Mouse (Mus musculus): ENCODE results near the gene Rsad2.
"Not testable (repeated sequence)": the region's sequence is repeated elsewhere in the genome, so short reads cannot be mapped to it uniquely, and the experiment has no call there.

Rsad2 gene

DNA sequence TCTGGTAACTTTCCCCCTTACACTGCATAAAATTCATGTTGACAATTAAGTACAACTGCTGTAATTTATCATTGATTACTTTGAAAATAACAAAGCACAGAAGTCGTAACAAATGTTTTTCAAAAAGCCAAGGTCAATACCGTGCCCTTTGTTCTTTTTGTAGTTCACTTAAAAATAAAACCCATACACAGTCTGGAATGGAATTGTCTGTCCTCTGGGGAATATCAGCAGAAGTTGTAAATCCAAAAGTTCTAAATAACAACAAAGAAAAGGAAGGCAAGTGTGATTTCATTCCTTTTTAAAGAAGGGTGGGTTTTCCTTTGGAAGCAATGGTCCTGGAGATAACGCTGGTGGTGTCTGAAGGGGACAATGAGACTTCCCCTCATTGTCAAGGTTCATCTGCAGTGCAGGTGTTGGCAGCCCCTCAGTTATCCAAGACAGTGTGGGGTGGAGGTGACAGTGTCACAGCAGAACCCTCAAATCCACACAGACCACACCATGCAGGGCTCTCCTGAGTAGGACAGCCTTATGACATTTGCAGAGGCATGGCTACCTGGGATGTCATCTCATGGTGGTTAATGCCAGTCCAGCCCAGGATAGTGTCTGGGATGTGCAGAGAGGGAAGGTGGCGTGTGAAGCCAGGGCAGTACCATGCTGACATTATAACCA is 9.7 kb downstream of the Rsad2 start:
- DNase-seq (ENCODE audit: low spot score in 2 of 2): no peak

- no peak for DNase-seq (ENCODE audit: low spot score in 2 of 2)
Observed at GRCm38 (mm10) chr12:26444511-26444910, 11.7 kb downstream of the Rsad2 start.

DNA sequence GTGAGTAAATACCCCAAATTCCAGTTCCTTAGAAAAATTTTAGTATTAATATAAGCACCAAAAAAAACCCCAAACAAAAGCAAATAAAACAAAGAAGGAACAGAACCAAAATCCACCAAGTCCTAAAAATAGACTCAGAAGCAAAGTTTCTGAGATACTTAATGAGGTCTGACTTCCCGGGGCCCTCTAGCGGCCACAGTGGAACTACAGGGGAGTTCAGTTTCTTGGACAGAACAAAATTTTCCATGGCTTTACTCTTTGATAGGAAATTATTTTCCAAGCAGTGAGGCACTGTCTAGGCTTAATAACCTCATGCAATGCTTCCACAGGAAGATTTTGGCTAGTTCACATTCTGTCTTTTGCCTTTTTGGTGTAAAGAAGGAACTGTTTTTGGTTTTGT is 12.2 kb downstream of the Rsad2 start:
- peak; percentile 56 to 75 for DNase-seq (ENCODE audit: low spot score in 2 of 2)

DNA sequence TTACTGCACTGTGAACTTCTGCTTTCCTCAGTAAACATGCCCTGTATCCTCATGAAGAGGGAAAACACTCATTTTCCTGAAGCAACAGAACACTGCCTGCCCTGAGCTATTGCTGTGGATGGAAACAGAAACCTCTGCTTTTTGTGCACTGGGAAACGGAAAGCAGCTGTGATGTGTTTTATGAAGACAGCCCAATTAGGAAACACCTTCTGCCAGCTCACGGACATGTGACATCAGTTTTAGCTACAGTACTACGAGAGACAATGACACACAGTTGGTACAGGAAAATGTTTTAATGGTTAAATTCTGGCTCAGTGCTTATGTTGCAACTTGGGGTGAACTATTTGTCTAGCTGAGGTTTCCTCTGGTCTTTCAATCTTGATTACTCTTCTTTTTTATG is 16.9 kb downstream of the Rsad2 start:
- DNase-seq (ENCODE audit: low spot score in 2 of 2): no peak

GRCm38 (mm10) chr12:26437950-26438349 is 18.3 kb downstream of the Rsad2 start:
- no peak for DNase-seq (ENCODE audit: low spot score in 2 of 2)

DNA sequence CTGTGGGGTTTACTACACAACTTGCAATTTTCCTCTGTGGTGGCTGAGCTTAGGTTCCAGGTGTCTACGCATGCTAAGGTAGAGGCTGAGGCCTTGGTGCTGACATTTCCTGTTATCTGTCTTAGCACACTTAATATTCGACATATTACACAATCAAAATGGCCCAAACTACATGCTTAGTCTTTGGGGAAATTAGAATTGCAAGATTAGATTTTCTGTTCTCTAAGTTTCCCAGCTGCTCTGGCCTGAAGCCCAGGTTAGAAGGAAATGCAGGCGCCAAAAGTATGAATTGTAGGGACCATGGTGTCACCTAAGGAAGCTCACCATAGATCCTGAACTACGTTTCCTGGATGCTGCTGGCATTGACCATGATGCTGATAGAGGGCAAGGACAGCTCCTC is 19.9 kb downstream of the Rsad2 start:
- no peak for DNase-seq (ENCODE audit: low spot score in 2 of 2)

DNA sequence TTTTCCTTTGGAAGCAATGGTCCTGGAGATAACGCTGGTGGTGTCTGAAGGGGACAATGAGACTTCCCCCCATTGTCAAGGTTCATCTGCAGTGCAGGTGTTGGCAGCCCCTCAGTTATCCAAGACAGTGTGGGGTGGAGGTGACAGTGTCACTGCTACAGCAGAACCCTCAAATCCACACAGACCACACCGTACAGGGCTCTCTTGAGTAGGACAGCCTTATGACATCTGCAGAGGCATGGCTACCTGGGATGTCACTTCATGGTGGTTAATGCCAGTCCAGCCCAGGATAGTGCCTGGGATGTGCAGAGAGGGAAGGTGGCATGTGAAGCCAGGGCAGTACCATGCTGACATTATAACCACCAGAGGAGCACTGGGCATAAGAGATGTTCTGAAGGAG is 27.5 kb downstream of the Rsad2 start:
- not testable (repeated sequence) for DNase-seq (ENCODE audit: low spot score in 2 of 2)

DNA sequence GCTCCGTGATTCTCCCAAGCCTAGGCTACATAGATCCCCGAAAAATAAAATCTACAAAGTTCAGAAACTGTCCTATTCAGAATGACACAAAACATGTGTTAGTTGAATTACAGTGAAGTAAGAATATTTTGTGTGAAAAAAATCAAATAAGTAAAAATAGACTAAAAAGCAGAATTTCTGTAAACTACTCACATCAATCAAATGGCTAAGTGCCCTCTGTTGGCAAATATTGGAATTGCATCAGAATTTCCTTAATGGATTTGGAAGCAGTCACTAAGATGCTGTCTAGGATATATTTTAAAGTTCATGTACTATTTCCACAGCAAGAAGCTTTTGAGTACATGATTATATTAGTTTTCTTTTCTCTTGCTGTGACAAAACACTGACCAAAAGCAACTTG is 31.4 kb downstream of the Rsad2 start:
- DNase-seq (ENCODE audit: low spot score in 2 of 2): no peak

GRCm38 (mm10) chr12:26418322-26418721 is 37.9 kb downstream of the Rsad2 start:
- DNase-seq (ENCODE audit: low spot score in 2 of 2): no peak

DNA sequence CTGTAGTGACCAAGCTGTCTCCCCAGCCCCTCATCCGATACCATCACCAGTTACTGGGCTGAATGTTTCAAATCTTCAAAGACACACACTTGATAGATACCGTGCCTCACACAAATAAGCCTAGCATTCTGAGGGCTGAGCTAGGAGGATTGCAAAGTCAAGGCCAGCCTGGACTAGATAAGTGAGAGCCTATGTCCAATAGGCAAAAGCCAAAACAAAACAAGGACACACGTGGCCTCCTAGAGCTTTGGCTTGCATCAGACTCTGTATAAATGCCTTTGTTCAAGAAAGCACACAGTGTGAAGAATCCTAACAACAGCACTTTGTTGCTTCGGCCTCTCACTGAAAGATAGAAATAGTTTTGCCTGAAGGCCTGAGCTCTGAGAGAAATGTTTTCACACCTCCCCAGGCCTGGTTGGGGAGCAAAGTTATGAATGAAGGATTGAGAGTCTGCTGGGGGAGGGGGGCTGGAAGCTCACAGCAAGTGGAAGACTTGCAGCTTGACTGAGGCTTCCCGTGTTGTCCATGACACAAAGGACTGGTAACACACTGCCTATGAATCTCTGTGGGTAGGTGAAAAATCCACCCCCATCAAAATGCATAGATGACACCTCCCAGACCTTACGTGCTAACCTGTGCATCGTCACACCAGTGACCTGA is 39.5 kb downstream of the Rsad2 start:
- DNase-seq (ENCODE audit: low spot score in 2 of 2): no peak

DNA sequence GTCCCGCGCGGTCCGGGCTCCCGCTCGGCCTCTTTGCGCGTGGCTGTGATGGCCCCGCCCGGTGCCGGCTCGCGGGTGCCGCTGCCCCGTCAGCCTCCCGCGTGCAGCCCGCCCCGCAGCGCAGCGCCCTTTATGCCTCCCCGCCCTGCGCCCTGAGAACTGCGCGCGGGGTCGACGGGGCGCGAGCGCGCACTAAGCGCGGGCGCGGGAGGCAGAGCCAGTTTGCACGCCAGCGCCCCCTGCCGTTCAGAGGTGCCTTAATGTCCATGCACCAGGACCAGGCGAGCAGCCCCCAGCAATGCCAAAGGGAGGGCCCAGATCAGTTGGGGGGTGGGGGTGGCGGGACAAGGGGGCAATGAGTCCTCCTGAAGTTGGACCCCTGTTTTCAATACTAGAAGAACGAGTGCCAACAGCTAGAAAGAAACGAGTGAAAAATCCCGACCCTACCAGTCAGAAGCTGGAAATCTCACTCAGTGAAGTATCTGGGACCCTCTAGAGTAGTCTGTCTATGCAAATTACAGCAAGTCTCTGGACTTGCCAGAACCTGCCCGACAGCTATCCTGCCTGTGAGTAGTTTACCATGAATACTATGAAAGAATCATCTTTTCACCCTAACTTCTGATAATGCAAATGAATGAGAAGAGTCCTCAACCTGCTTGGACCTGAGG is 41.0 kb downstream of the Rsad2 start, which contains the start of gene Rnf144a:
Gene Rnf144a, minus strand, starts transcription at position 151 of the 668 bp plus-strand sequence.
- peak; percentile 97 for DNase-seq (ENCODE audit: low spot score in 2 of 2)

DNA sequence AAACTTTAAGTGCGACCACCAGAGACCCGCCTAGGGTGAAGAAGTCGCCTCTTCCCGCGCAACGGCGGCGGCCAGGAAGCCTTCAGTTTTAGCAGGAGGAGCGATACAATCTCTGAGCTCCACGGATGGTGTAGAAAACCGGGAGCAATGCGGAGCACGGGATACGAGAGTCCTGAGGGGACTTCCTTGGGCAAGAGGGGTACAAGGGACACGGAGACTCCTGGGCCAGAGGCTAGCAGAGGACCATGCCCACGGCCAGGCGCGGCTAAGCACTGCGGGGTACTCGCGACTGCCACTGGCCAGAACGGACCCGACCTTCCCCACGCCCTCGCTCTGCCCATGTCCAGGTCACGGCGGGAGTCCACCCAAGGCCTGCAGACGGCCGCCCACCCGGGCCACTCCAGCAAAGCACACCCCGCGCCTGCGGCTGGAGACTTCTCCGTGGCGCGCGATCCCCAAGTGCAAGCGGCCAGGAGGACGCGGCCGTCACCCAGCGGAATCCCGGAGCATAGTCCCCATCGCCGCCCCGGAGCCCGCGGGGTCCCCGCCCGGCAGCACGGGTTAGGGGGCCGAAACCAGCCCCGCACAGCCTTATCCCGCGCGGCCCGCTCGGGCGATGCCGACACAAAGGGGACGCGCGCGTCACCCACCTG is 41.7 kb downstream of the Rsad2 start:
- peak in 1 of 2 experiments; percentile 43 for DNase-seq (ENCODE audit: low spot score in 2 of 2)

DNA sequence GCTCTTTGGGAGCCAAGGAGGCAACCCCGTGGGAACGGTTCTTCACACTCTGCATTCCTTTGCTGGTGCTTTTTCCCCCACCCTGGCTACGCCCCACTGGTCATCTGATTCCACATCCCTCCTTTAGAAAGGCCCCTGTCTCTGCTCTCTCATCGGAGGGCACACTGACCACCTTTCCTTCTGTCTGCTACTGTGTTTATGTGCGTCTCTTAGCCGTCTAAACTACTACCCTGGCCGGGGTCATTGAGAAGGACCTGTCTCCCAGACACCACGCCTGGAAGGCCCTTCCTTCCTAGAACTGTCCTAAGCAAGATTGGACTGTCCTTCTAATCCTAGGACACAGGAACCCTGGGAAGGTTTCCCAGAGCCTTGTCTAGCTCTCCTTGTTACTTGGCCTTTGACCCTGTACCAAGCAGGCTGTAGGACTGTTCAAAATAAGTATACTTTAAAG is 42.3 kb downstream of the Rsad2 start:
- DNase-seq (ENCODE audit: low spot score in 2 of 2): no peak

DNA sequence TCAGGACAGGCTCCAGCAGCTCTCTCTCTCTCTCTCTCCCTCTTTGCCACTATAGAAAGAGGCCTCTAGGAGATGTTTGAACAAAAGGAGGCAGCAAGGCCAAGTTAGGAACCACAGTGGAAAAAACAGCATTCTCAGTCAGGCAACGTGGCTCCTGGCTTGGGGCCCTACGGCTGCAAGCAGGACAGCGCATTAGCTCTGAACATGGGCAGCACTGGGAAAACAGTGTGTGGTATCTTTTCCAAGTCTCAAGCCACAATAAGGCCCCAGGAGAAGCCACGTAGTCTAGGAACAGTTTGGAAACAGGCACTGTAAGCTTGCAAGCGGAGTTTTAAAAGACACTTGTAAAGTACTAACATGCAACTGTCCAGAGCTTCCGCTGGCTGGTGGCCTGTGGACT is 43.5 kb downstream of the Rsad2 start:
- DNase-seq (ENCODE audit: low spot score in 2 of 2): no peak

DNA sequence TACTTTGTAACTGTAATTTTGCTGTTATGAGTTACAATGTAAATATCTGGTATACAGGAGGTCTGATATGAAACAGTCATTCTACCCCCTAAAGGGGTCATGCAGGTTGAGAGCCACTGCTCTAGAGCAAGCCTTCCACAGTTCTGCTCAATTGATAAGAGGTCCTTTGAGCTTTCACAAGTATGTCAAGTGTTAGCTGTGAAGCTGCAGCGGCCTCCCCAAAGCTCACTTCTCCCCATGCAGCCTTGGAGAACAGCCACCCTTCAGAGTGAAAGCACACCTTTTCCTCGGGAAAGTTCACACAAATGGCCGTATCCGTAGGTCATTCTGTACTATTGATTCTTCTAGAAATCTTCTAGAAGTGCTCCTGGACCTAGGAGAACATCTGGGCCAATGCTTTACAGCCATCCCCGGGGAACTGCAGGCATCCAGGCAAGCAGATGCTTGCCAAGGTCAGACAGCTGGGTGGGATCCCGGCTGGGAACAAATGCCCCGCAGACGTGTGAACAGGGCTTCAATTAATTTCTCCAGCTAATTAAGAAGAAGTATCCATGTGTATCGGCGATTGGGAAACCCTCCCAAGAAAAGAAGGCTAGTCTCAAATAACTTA is 44.3 kb downstream of the Rsad2 start:
- no peak for DNase-seq (ENCODE audit: low spot score in 2 of 2)

GRCm38 (mm10) chr12:26410443-26410842 is 45.8 kb downstream of the Rsad2 start:
- DNase-seq (ENCODE audit: low spot score in 2 of 2): no peak

GRCm38 (mm10) chr12:26408707-26409106 is 47.5 kb downstream of the Rsad2 start:
- no peak for DNase-seq (ENCODE audit: low spot score in 2 of 2)

DNA sequence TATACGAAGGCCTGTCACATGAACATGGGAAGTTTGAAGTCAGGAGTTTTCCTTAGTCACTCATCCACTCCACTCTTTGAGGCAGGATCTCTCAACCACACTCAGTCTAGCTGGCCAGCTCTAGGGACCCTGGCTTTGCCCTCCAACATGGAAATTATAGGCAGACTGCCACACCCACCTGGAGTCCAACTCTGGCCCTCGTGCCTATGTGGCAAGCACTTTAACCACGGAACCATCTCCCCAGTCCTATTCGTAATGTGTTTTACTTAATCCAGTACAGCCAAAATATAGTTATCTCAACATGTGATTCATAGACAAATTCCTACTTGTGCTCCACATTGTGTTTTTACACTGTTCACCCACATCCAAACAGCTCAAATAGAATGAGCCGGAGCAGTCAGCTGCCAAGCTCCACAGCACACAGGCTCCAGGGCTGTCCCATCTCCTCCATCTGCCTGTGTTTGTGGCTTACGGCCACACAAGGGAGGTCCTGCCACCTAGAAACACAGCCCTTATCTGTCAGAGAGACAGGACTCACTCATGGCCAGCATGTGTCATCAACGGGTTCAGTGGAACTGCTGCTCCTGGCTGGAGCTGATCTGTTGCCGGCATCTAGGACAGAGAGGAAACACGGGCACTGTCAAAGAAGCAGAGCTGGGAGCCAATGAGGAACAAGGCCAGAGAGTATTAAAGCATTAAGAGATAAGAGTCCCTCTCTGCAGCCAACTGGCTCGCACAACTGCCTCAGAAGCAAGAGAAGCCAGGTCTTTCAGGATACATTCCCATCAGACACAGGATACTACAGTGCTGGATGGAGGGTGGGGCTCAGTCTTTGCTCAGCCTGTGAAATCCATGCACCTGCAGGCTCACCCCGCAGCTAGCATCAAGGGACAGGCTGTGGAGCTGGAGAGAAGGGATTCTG is 51.2 kb downstream of the Rsad2 start:
- no peak for DNase-seq (ENCODE audit: low spot score in 2 of 2)

GRCm38 (mm10) chr12:26403372-26404125 is 52.7 kb downstream of the Rsad2 start:
- DNase-seq (ENCODE audit: low spot score in 2 of 2): peak in 1 of 2 experiments; percentile 15
